Mouse (Mus musculus) lung, adult 2 months (tissue): ENCODE measurements at regions not wholly inside any gene's neighbourhood (a gene's known extent, or its start where the extent isn't known, plus 50 kb on each side); places are given as distances from the start of the nearest gene placed in this dataset.

Experiments
- CTCF ChIP-seq: fragments of 200-500 bp; IDR thresholded peaks from 2 replicates; pipeline ENCODE4 v1.5.1; 2011; ENCODE audit warnings: mild to moderate bottlenecking, low read length, control low read depth; ENCODE audit not compliant: insufficient read depth
- POLR2A ChIP-seq: fragments of 200-500 bp; IDR thresholded peaks from 2 replicates; pipeline ENCODE4 v1.6.1; 2011; ENCODE audit warnings: low read depth, mild to moderate bottlenecking, control low read depth, low read length, borderline replicate concordance; ENCODE audit errors: extremely low read depth

- TF ChIP-seq POLR2A = no peak
- no peak for TF ChIP-seq CTCF
These were observed 55.1 kb upstream of the Bcl6 start for GRCm38 (mm10) chr16:24043779-24044178.
